Mouse (Mus musculus) lung, postnatal 0 days (tissue): ENCODE measurements at regions not wholly inside any gene's neighbourhood (a gene's known extent, or its start where the extent isn't known, plus 50 kb on each side); places are given as distances from the start of the nearest gene placed in this dataset.

Experiments
- ATAC-seq: fragments of 200-750 bp; cut with Nextera tagmentation; 2 replicates; pipeline ENCODE4 v1.8.0; 2017; ENCODE audit warnings: moderate library complexity
- DNase-seq: peaks from one replicate; pipeline ENCODE4 v3.0.0-alpha.2; 2016; ENCODE audit warnings: low spot score
- H3K27ac ChIP-seq: fragments of 300-500 bp; sonication (generic); 2 replicates; pipeline ENCODE4 v1.5.1; 2014; ENCODE audit warnings: antibody characterized with exemption, mild to moderate bottlenecking, low read length, mixed read lengths
- H3K27me3 ChIP-seq: fragments of 300-500 bp; sonication (generic); replicated peaks from 2 replicates; pipeline ENCODE4 v1.6.1; 2014; ENCODE audit warnings: low read length, mixed read lengths; ENCODE audit not compliant: insufficient read depth
- H3K36me3 ChIP-seq: fragments of 300-500 bp; sonication (generic); 2 replicates; pipeline ENCODE4 v1.6.1; 2014; ENCODE audit warnings: low read length, mixed read lengths; ENCODE audit not compliant: insufficient read depth
- H3K4me1 ChIP-seq: fragments of 300-500 bp; sonication (generic); 2 replicates; pipeline ENCODE4 v1.6.1; 2014; ENCODE audit warnings: antibody characterized with exemption, low read depth, low read length, mixed read lengths; ENCODE audit not compliant: insufficient read depth
- H3K4me2 ChIP-seq: fragments of 300-500 bp; sonication (generic); replicated peaks from 2 replicates; pipeline ENCODE4 v1.6.1; 2014; ENCODE audit warnings: low read depth, mild to moderate bottlenecking, low read length, moderate library complexity, mixed read lengths
- H3K4me3 ChIP-seq: fragments of 300-500 bp; sonication (generic); 2 replicates; pipeline ENCODE4 v1.5.1; 2014; ENCODE audit warnings: low read depth, low read length
- H3K9ac ChIP-seq: fragments of 300-500 bp; sonication (generic); replicated peaks from 2 replicates; pipeline ENCODE4 v1.6.1; 2014; ENCODE audit warnings: low read depth, mild to moderate bottlenecking
- H3K9me3 ChIP-seq: fragments of 300-500 bp; sonication (generic); 2 replicates; pipeline ENCODE4 v1.6.1; 2016; ENCODE audit warnings: low read length, mixed read lengths
- CTCF ChIP-seq: IDR thresholded peaks from 2 replicates; pipeline ENCODE4 v1.5.1; 2016; ENCODE audit warnings: antibody characterized with exemption, mild to moderate bottlenecking
- EP300 ChIP-seq: IDR thresholded peaks from 2 replicates; pipeline ENCODE4 v1.6.1; 2016; ENCODE audit warnings: antibody characterized with exemption, mild to moderate bottlenecking, control low read depth
- WGBS: fragments of 180-500 bp; shearing (Covaris S2); extraction: QIAGEN DNeasy Blood & Tissue Kit; methylation state at CpG from one replicate; pipeline ENCODE4 v1.1.7; 2014; 5-methylcytosine and 5-hydroxymethylcytosine counted together

DNA sequence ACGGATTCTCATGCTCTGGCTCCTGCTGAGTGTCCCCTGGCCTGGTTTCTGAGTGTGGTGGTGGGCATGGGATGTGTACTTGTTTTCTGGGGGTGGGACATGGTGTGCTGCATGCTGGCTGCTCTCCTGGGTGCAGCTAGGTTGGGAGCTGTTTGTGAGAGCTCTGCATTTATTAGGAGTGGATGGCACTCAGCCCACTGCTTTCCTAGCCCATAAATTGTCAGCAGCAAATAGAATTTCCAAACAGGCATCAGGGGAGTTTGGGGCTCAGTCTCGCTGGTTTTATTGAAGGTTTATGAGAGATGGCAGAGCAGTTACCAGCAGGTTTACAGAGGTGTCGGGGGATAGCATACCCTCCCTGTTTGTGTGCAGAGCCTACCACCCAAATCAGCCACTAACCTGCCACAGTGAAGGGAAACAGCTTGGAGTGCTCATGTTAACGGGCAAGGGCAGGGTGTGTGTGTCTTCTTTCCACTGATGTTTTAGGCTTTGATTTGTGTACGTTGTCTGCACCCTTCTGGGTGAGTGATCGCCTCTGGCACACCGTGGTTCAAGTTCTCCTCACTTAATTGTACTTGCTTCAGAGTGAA lies 372.6 kb downstream of the Eipr1 start:
- H3K4me1 ChIP-seq: no peaks in the 10 kb centered on the region
- WGBS: 44% methylated on average over 7 of the region's 7 CpGs
- no peaks in the 10 kb centered on the region for H3K9me3 ChIP-seq
- H3K27me3 ChIP-seq: no peaks in the 10 kb centered on the region
- no peak for TF ChIP-seq EP300
- TF ChIP-seq CTCF: no peak
- no peaks in the 10 kb centered on the region for H3K36me3 ChIP-seq
- DNase-seq (no peak), ATAC-seq (no peak)
- no peak overlapping the region for H3K9ac ChIP-seq
- no peak overlapping the region for H3K4me3 ChIP-seq
- H3K4me2 ChIP-seq: no peak overlapping the region
- no peak overlapping the region for H3K27ac ChIP-seq

DNA sequence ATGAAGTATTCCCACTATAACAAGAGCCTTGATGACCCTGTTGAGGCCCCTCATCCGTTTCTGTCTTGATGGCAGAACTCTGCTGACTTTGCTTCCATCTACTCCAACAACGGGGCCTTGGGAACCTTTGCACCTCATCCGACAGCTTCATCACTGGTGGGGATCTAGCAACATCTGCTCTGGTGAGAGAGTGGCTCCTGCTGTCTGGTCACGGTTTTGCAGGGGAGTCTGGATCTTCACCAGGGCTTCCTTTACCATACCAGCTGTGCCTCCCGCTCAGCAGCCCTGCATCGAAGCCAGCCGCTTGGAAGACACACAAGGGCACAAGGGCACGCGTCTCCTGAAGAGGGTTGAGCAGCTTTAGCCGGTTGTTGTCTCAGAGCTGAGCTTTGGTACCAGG lies 377.2 kb downstream of the Eipr1 start:
- no peak overlapping the region for H3K4me2 ChIP-seq
- no peaks in the 10 kb centered on the region for H3K27me3 ChIP-seq
- 22% methylated on average over 10 of the region's 10 CpGs for WGBS
- DNase-seq (peak; percentile 25), ATAC-seq (no peak; the same call in 1 of the 2 replicates)
- no peaks in the 10 kb centered on the region for H3K4me1 ChIP-seq
- TF ChIP-seq EP300 (no peak), CTCF (peak; percentile 67)
- no peak overlapping the region for H3K4me3 ChIP-seq
- H3K27ac ChIP-seq: no peak overlapping the region
- H3K9me3 ChIP-seq: no peaks in the 10 kb centered on the region
- H3K9ac ChIP-seq: no peak overlapping the region
- no peaks in the 10 kb centered on the region for H3K36me3 ChIP-seq

DNA sequence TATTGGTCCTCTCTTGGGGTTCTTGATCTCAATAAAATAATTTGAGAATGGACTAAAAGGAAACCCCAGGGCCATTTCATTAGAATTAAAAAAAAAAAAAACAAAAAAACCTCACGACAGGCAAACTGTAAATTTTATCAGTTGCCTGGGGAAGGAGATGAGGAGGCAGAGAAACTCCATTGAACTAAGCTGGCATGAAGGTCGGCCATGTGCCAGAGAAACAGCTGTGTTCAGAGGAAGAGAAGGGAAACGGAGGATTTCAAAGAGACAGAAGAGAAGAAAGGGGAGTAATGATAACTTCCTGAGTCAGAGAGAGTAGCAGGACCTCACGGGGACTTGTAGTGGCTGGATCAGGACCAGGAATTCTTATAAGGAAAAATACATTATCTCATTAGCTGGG lies 377.7 kb downstream of the Eipr1 start:
- no peak for TF ChIP-seq EP300
- TF ChIP-seq CTCF: no peak
- H3K36me3 ChIP-seq: no peaks in the 10 kb centered on the region
- H3K27ac ChIP-seq: no peak overlapping the region
- 43% methylated on average over 4 of the region's 4 CpGs for WGBS
- no peaks in the 10 kb centered on the region for H3K4me1 ChIP-seq
- H3K27me3 ChIP-seq: no peaks in the 10 kb centered on the region
- ATAC-seq: no peak
- no peaks in the 10 kb centered on the region for H3K9me3 ChIP-seq
- no peak overlapping the region for H3K9ac ChIP-seq
- no peak overlapping the region for H3K4me2 ChIP-seq
- DNase-seq: no peak
- no peak overlapping the region for H3K4me3 ChIP-seq

DNA sequence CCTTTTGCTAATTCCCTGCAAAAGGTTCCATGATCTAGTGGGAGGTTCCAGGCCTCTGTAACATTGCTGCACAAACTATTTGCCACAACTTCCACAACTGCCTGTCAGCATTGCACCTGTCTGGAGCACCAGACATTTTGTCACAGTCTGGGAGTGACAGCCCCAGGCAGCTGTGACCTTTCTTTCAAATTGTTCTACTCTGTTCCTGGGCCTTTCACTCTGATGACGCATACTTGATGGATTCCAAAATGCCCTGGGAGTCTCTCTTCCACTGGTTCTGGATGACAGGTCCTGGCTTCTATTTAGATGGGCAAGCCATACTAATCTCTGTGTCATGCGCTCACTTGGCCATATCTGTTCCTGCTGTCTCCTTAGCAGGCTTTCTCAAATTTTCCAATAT lies 382.7 kb downstream of the Eipr1 start:
- ATAC-seq: no peak

DNA sequence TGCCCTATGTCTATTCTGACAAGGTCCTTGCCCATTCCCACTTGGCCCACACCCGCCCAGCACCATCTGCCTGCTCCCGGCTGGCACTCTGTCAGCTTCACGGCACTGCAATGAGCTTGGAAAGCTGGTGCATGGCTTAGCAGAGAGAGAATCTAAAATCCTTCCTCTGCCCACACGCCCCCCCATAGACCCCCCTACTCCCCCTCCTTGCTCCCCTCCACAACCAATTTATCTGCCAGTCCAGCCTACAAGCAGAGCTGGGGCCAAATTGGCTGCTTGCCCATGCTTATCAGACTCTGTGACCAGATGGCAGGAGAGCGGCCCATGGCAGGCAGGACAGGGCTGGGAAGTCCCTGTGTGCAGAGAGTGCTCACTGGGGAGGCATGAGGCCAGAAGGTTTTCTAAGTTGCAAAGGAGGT lies 385.3 kb downstream of the Eipr1 start:
- ATAC-seq (no peak), DNase-seq (no peak)
- H3K27me3 ChIP-seq: no peaks in the 10 kb centered on the region
- H3K27ac ChIP-seq: no peak overlapping the region
- TF ChIP-seq EP300 (no peak), CTCF (no peak)
- WGBS: 48% methylated on average over 5 of the region's 5 CpGs
- no peak overlapping the region for H3K4me3 ChIP-seq
- no peaks in the 10 kb centered on the region for H3K9me3 ChIP-seq
- no peaks in the 10 kb centered on the region for H3K4me1 ChIP-seq
- H3K4me2 ChIP-seq: no peak overlapping the region
- H3K36me3 ChIP-seq: no peaks in the 10 kb centered on the region
- no peak overlapping the region for H3K9ac ChIP-seq

More for the DNA sequence above, 382.7 kb downstream of the Eipr1 start:
- Histone ChIP-seq H3K4me3 (no peak overlapping the region), H3K27me3 (no peaks in the 10 kb centered on the region), H3K9me3 (no peaks in the 10 kb centered on the region), H3K36me3 (no peaks in the 10 kb centered on the region), H3K27ac (no peak overlapping the region), H3K4me2 (no peak overlapping the region), H3K9ac (no peak overlapping the region), H3K4me1 (no peaks in the 10 kb centered on the region)
- no peak for TF ChIP-seq CTCF
- TF ChIP-seq EP300: no peak
- WGBS: 91% methylated on average over 2 of the region's 2 CpGs
- DNase-seq: no peak

DNA sequence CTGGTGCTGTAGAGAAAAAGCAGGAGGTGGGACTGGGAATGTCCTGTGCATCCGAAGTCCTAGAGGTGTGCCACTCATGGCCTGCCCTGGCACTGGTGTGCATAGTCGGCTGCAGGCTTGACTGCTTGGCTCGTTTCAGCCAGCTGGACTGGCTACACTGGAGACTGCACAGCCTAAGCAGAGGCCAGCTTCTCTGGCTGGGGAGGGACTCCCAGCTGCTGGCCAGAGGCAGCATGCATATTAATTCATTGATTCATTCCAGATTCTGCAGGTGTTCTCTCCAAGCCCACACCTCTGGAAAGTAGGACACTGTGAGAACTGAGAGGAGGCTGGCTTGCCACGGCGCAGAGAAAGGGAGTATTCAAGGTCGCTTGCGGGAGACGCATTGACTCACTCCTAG lies 385.9 kb downstream of the Eipr1 start:
- H3K4me1 ChIP-seq: no peaks in the 10 kb centered on the region
- DNase-seq (no peak), ATAC-seq (no peak)
- H3K9me3 ChIP-seq: no peaks in the 10 kb centered on the region
- WGBS: 76% methylated on average over 8 of the region's 8 CpGs
- H3K9ac ChIP-seq: no peak overlapping the region
- no peaks in the 10 kb centered on the region for H3K27me3 ChIP-seq
- TF ChIP-seq CTCF (no peak), EP300 (no peak)
- H3K27ac ChIP-seq: no peak overlapping the region
- no peak overlapping the region for H3K4me2 ChIP-seq
- no peak overlapping the region for H3K4me3 ChIP-seq
- no peaks in the 10 kb centered on the region for H3K36me3 ChIP-seq

DNA sequence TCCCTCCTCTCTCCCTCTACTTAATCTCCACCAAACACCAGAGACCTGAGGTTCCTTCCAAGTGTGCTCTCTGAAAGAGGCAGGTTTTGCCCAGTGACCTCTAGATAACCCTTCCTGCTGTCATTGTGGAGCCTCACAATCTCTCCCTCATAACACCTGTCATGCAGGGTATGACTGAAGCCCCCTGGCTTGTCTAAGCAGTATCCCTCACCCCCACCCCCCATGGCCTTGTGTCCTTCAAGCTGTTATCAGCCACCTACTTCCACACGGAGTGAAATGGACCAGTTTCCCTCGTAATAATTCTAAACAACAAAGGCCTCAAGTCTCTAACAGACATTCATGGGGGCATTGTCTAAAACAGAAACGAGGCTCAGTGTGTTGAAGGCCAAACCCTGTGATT lies 387.6 kb upstream of the Myt1l start:
- TF ChIP-seq CTCF: no peak
- no peak for TF ChIP-seq EP300
- Histone ChIP-seq H3K36me3 (no peaks in the 10 kb centered on the region), H3K9me3 (no peaks in the 10 kb centered on the region), H3K27me3 (no peaks in the 10 kb centered on the region), H3K4me3 (no peak overlapping the region), H3K4me2 (no peak overlapping the region), H3K27ac (no peak overlapping the region), H3K9ac (no peak overlapping the region), H3K4me1 (no peaks in the 10 kb centered on the region)
- no peak for DNase-seq
- no peak for ATAC-seq
- 8% methylated on average over 3 of the region's 3 CpGs for WGBS
